Comparison of ENCODE assay signal across 8 mouse cellular contexts in the genomic region with DNA sequence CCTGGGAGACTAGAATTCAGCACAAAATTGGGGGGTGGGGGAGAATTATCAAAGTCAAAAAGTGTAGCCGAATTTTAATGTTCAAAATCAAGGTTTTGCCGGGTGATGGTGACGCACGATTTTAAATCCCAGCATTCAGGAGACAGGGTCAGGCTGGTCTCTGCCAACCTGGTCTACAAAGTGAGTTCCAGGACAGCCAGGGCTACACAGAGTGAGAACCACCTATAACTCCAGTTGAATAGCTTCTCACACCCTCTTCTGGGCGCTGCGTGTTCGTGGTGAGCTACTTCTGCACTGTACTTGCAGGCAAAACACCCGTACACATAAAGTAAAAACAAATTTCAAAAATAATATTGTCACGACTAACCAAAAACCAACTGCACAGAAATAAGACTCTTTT. TPM values are rescaled to one million over a fixed set of nuclear protein-coding genes. Genes with fewer than 3 reads are reported as not detected.
A peak's percentile ranks its signal among the peaks of the same experiment; 100 is the strongest.
DNase-seq lines count a peak whose midpoint lies in the region; ATAC-seq and TF ChIP-seq lines count a peak whose summit lies in the region.

No protein-coding gene starts in this region.

- peak overlapping the region; percentile 78 for H3K4me2 ChIP-seq in embryonic facial prominence, embryonic 12.5 days (replicated peaks)
- H3K4me2 ChIP-seq in intestine, embryonic 15.5 days (replicated peaks) = peak overlapping the region; percentile 82
- H3K4me2 ChIP-seq in neural tube, embryonic 14.5 days (ENCODE audit: low read depth, low read length) = peak overlapping the region; percentile 82

- H3K36me3 ChIP-seq in embryonic facial prominence, embryonic 12.5 days = peaks cover 16% of the 10 kb centered on the region
- peaks cover 8% of the 10 kb centered on the region; the same call in 1 of the 2 replicates for H3K36me3 ChIP-seq in intestine, embryonic 15.5 days
- H3K36me3 ChIP-seq in neural tube, embryonic 14.5 days (ENCODE audit: control insufficient read depth, insufficient read depth, low read length) = peaks cover 10% of the 10 kb centered on the region

- DNase-seq in left cerebral cortex, adult 2 months (ENCODE audit: extremely low spot score in 1 of 2, low spot score in 2 of 2) = no peak
- DNase-seq in left cerebral cortex, postnatal 14 days (ENCODE audit: low spot score in 2 of 2) = no peak
- no peak for DNase-seq in right cerebral cortex, postnatal 4 days
- no peak for DNase-seq in T-cell, adult 2 months (ENCODE audit: low spot score)
- DNase-seq in layer of hippocampus, postnatal 36 days = no peak

- H3K9me3 ChIP-seq in embryonic facial prominence, embryonic 12.5 days = no peaks in the 10 kb centered on the region
- no peaks in the 10 kb centered on the region for H3K9me3 ChIP-seq in intestine, embryonic 15.5 days
- no peaks in the 10 kb centered on the region for H3K9me3 ChIP-seq in neural tube, embryonic 14.5 days (ENCODE audit: control insufficient read depth, low read length)

- no peak for ATAC-seq in embryonic facial prominence, embryonic 12.5 days (ENCODE audit: insufficient number of reproducible peaks, insufficient read depth, low FRiP score, low TSS enrichment)
- 0 out of 2 replicates have a peak, but pooled peaks have one; percentile 30 for ATAC-seq in intestine, embryonic 15.5 days
- ATAC-seq in neural tube, embryonic 14.5 days (ENCODE audit: low read depth) = peak; percentile 36

- TF ChIP-seq CTCF in left cerebral cortex, adult 2 months (IDR thresholded peaks at IDR 0.05) = no peak

- 21% methylated on average over 9 of the region's 9 CpGs for WGBS in embryonic facial prominence, embryonic 12.5 days
- 21% methylated on average over 9 of the region's 9 CpGs for WGBS in intestine, embryonic 15.5 days
- WGBS in neural tube, embryonic 14.5 days = 18% methylated on average over 9 of the region's 9 CpGs

- peaks cover 4% of the 10 kb centered on the region; the same call in 1 of the 2 replicates for H3K27me3 ChIP-seq in embryonic facial prominence, embryonic 12.5 days
- no peaks in the 10 kb centered on the region; the same call in 1 of the 2 replicates for H3K27me3 ChIP-seq in intestine, embryonic 15.5 days (replicated peaks)
- no peaks in the 10 kb centered on the region for H3K27me3 ChIP-seq in neural tube, embryonic 14.5 days (ENCODE audit: control insufficient read depth, insufficient read depth, low read length)

- H3K4me1 ChIP-seq in embryonic facial prominence, embryonic 12.5 days = peaks cover 7% of the 10 kb centered on the region; the same call in 1 of the 2 replicates
- H3K4me1 ChIP-seq in intestine, embryonic 15.5 days (replicated peaks) = peaks cover 11% of the 10 kb centered on the region
- peaks cover 7% of the 10 kb centered on the region for H3K4me1 ChIP-seq in neural tube, embryonic 14.5 days (ENCODE audit: control insufficient read depth, insufficient read depth, low read length)

- H3K4me3 ChIP-seq in left cerebral cortex, adult 2 months = peak overlapping the region; percentile 81
- H3K4me3 ChIP-seq in embryonic facial prominence, embryonic 12.5 days = peak overlapping the region; percentile 80
- H3K4me3 ChIP-seq in intestine, embryonic 15.5 days (replicated peaks) = peak overlapping the region; percentile 76
- H3K4me3 ChIP-seq in neural tube, embryonic 14.5 days (ENCODE audit: low read depth, low read length) = peak overlapping the region; percentile 60

- no peak overlapping the region for H3K27ac ChIP-seq in left cerebral cortex, adult 2 months
- no peak overlapping the region for H3K27ac ChIP-seq in embryonic facial prominence, embryonic 12.5 days
- H3K27ac ChIP-seq in intestine, embryonic 15.5 days = no peak overlapping the region
- H3K27ac ChIP-seq in neural tube, embryonic 14.5 days (ENCODE audit: low read depth, low read length) = no peak overlapping the region

- intact Hi-C loops in left cerebral cortex, adult 2 months (cut with DNase I) = loop anchor here (1.0 to 5.0 kb wide), 2 partner anchors 37 to 49 kb away; a partner anchor contains a TSS
- intact Hi-C loops in left cerebral cortex, postnatal 14 days (cut with DNase I) = loop anchor here (5.0 kb wide), 1 partner anchor 173 kb away; a partner anchor contains a TSS

- H3K9ac ChIP-seq in embryonic facial prominence, embryonic 12.5 days = peak overlapping the region; percentile 78
- peak overlapping the region; percentile 40; the same call in 1 of the 2 replicates for H3K9ac ChIP-seq in intestine, embryonic 15.5 days
- H3K9ac ChIP-seq in neural tube, embryonic 14.5 days (replicated peaks; ENCODE audit: low read depth, low read length) = peak overlapping the region; percentile 62

RNA-seq across cellular contexts. Expression of a gene that starts 0.5 kb away (rescaled TPM):
- 10 to 100 TPM; 11.7 to 13.2 TPM for total RNA-seq in left cerebral cortex, adult 2 months (2021)
- 1 to 10 TPM; 9.6 to 10.0 TPM for total RNA-seq in left cerebral cortex, postnatal 14 days (2021)
- 11.1 and 13.0 TPM in 2 replicates for polyA plus RNA-seq in embryonic facial prominence, embryonic 12.5 days (2016; fragmentation: Nextera tagmentation; extraction: Ambion mirVana)
- 10.3 and 11.2 TPM in 2 replicates for polyA plus RNA-seq in intestine, embryonic 15.5 days (2015; fragmentation: Nextera tagmentation; extraction: Ambion mirVana)
- polyA plus RNA-seq in neural tube, embryonic 14.5 days (2014; fragmentation: Nextera tagmentation; extraction: Ambion mirVana) = 5.2 and 5.5 TPM in 2 replicates
- total RNA-seq in layer of hippocampus, postnatal 36 days (2021) = 10 to 100 TPM; 15.5 to 18.3 TPM

RNA-seq across cellular contexts. Expression of a gene that starts 24.5 kb away (rescaled TPM):
- total RNA-seq in left cerebral cortex, adult 2 months (2021) = not detected
- not detected for total RNA-seq in left cerebral cortex, postnatal 14 days (2021)
- polyA plus RNA-seq in embryonic facial prominence, embryonic 12.5 days (2016; fragmentation: Nextera tagmentation; extraction: Ambion mirVana) = not detected in 2 replicates
- polyA plus RNA-seq in intestine, embryonic 15.5 days (2015; fragmentation: Nextera tagmentation; extraction: Ambion mirVana) = not detected in 2 replicates
- not detected in 2 replicates for polyA plus RNA-seq in neural tube, embryonic 14.5 days (2014; fragmentation: Nextera tagmentation; extraction: Ambion mirVana)
- total RNA-seq in layer of hippocampus, postnatal 36 days (2021) = not detected

RNA-seq across cellular contexts. Expression of a gene that starts 39.1 kb away (rescaled TPM):
- 10 to 100 TPM; 74.9 to 76.2 TPM for total RNA-seq in left cerebral cortex, adult 2 months (2021)
- total RNA-seq in left cerebral cortex, postnatal 14 days (2021) = 10 to 100 TPM; 74.0 to 76.5 TPM
- 210 and 232 TPM in 2 replicates for polyA plus RNA-seq in embryonic facial prominence, embryonic 12.5 days (2016; fragmentation: Nextera tagmentation; extraction: Ambion mirVana)
- 121 and 145 TPM in 2 replicates for polyA plus RNA-seq in intestine, embryonic 15.5 days (2015; fragmentation: Nextera tagmentation; extraction: Ambion mirVana)
- polyA plus RNA-seq in neural tube, embryonic 14.5 days (2014; fragmentation: Nextera tagmentation; extraction: Ambion mirVana) = 384 and 385 TPM in 2 replicates
- total RNA-seq in layer of hippocampus, postnatal 36 days (2021) = 10 to 100 TPM; 73.0 to 80.2 TPM

RNA-seq across cellular contexts. Expression of a gene that starts 49.4 kb away (rescaled TPM):
- 10 to 100 TPM; 16.2 to 18.4 TPM for total RNA-seq in left cerebral cortex, adult 2 months (2021)
- 10 to 100 TPM; 10.6 to 11.0 TPM for total RNA-seq in left cerebral cortex, postnatal 14 days (2021)
- polyA plus RNA-seq in embryonic facial prominence, embryonic 12.5 days (2016; fragmentation: Nextera tagmentation; extraction: Ambion mirVana) = 16.6 and 18.1 TPM in 2 replicates
- 16.5 and 17.2 TPM in 2 replicates for polyA plus RNA-seq in intestine, embryonic 15.5 days (2015; fragmentation: Nextera tagmentation; extraction: Ambion mirVana)
- polyA plus RNA-seq in neural tube, embryonic 14.5 days (2014; fragmentation: Nextera tagmentation; extraction: Ambion mirVana) = 7.1 and 10.0 TPM in 2 replicates
- 10 to 100 TPM; 16.3 to 16.5 TPM for total RNA-seq in layer of hippocampus, postnatal 36 days (2021)
